Mouse (Mus musculus): Measurements from ENCODE around the gene Farsb. TPM values are rescaled to one million over a fixed set of nuclear protein-coding genes. Genes with fewer than 3 reads are reported as not detected.

Gene Farsb
- 10 to 100 TPM; 30.3 to 32.0 TPM for total RNA-seq (2023)

GRCm38 (mm10) chr1:78488752-78489492 lies at the start of gene Farsb:
Gene Farsb (minus strand): TSS chr1:78488897.

GRCm38 (mm10) chr1:78511621-78512160 lies 23.0 kb upstream of the Farsb start, which contains the start of gene BC035947:
Gene BC035947 (minus strand): TSS chr1:78512158.

GRCm38 (mm10) chr1:78510862-78511261 lies 22.2 kb upstream of the Farsb start, which contains the start of gene Mogat1:
Gene Mogat1 (plus strand): TSS chr1:78510991.

Other genes with a start within 250 kb of the Farsb start
- gene Sgpp2, start 178.6 kb downstream of the Farsb start, total RNA-seq (2023) = not detected
- not detected for gene Mogat1, start 22.1 kb upstream of the Farsb start, total RNA-seq (2023)
- gene BC035947, start 23.3 kb upstream of the Farsb start, total RNA-seq (2023) = not detected
- gene Acsl3, start 168.9 kb upstream of the Farsb start, total RNA-seq (2023) = 10 to 100 TPM in 1 of 2 experiments, 1 to 10 TPM in 1; 9.7 to 10.3 TPM
- 10 to 100 TPM; 10.4 to 10.8 TPM for gene Utp14b, start 169.1 kb upstream of the Farsb start, total RNA-seq (2023)

All from monocyte, adult 59 days (primary cell).